Mouse (Mus musculus): ENCODE results near the gene Gjb4. TPM values are rescaled to one million over a fixed set of nuclear protein-coding genes. Genes with fewer than 3 reads are reported as not detected.

Gjb4 gene
- 0.08 and 0.09 TPM in 2 replicates for polyA plus RNA-seq (2012; rRNA removed)
- polyA plus RNA-seq (2014; fragmentation: Nextera tagmentation; extraction: Ambion mirVana): 0.14 and 0.25 TPM in 2 replicates

- TF ChIP-seq POLR2A (IDR thresholded peaks at IDR 0.05; ENCODE audit: borderline replicate concordance, extremely low read depth, insufficient read depth, insufficient read length): no peak
- H3K27ac ChIP-seq (replicated peaks; ENCODE audit: low read depth, low read length): no peak within 1 kb of the TSS
- no peak within 1 kb of the TSS for H3K4me2 ChIP-seq (replicated peaks; ENCODE audit: low read depth, low read length, severe bottlenecking)
- H3K4me3 ChIP-seq (replicated peaks; ENCODE audit: low read length): no peak within 1 kb of the TSS
- no peak within 1 kb of the TSS for H3K9ac ChIP-seq (ENCODE audit: low read depth, low read length, severe bottlenecking)
- no peaks in the 10 kb centered on the region for H3K36me3 ChIP-seq (ENCODE audit: control insufficient read depth, insufficient read depth, low read length)
- ATAC-seq (ENCODE audit: low FRiP score, low read depth) (no peak), DNase-seq (ENCODE audit: low spot score) (no peak)
- H3K4me1 ChIP-seq (ENCODE audit: control insufficient read depth, insufficient read depth, low read length): peaks cover 12% of the 10 kb centered on the region; the same call in 1 of the 2 replicates
- H3K9me3 ChIP-seq (ENCODE audit: control insufficient read depth, low read length): no peaks in the 10 kb centered on the region
- WGBS: 57% methylated on average over 8 of the region's 8 CpGs
- H3K27me3 ChIP-seq (ENCODE audit: control insufficient read depth, insufficient read depth, low read length): no peaks in the 10 kb centered on the region
These were observed at the start of gene Gjb4 for GRCm38 (mm10) chr4:127353951-127354438. Gene Gjb4 (minus strand): TSS chr4:127354081.

GRCm38 (mm10) chr4:127402614-127403013, 48.7 kb upstream of the Gjb4 start:
- DNase-seq (ENCODE audit: low spot score): no peak
- no peak overlapping the region for H3K4me3 ChIP-seq (replicated peaks; ENCODE audit: low read length)
- 59% methylated on average over 3 of the region's 3 CpGs for WGBS

GRCm38 (mm10) chr4:127402166-127402565, 48.3 kb upstream of the Gjb4 start:
- Histone ChIP-seq H3K36me3 (ENCODE audit: control insufficient read depth, insufficient read depth, low read length) (no peaks in the 10 kb centered on the region), H3K27me3 (ENCODE audit: control insufficient read depth, insufficient read depth, low read length) (no peaks in the 10 kb centered on the region), H3K4me2 (replicated peaks; ENCODE audit: low read depth, low read length, severe bottlenecking) (no peak overlapping the region), H3K27ac (replicated peaks; ENCODE audit: low read depth, low read length) (no peak overlapping the region), H3K4me1 (ENCODE audit: control insufficient read depth, insufficient read depth, low read length) (no peaks in the 10 kb centered on the region), H3K4me3 (replicated peaks; ENCODE audit: low read length) (no peak overlapping the region), H3K9me3 (ENCODE audit: control insufficient read depth, low read length) (no peaks in the 10 kb centered on the region), H3K9ac (ENCODE audit: low read depth, low read length, severe bottlenecking) (no peak overlapping the region)
- no peak for DNase-seq (ENCODE audit: low spot score)
- no peak for TF ChIP-seq POLR2A (IDR thresholded peaks at IDR 0.05; ENCODE audit: borderline replicate concordance, extremely low read depth, insufficient read depth, insufficient read length)
- no peak for ATAC-seq (ENCODE audit: low FRiP score, low read depth)
- WGBS: 92% methylated on average over 4 of the region's 4 CpGs

More at GRCm38 (mm10) chr4:127402614-127403013, 48.7 kb upstream of the Gjb4 start:
- Histone ChIP-seq H3K27ac (replicated peaks; ENCODE audit: low read depth, low read length) (no peak overlapping the region), H3K36me3 (ENCODE audit: control insufficient read depth, insufficient read depth, low read length) (no peaks in the 10 kb centered on the region), H3K27me3 (ENCODE audit: control insufficient read depth, insufficient read depth, low read length) (no peaks in the 10 kb centered on the region), H3K9ac (ENCODE audit: low read depth, low read length, severe bottlenecking) (no peak overlapping the region), H3K4me1 (ENCODE audit: control insufficient read depth, insufficient read depth, low read length) (no peaks in the 10 kb centered on the region), H3K9me3 (ENCODE audit: control insufficient read depth, low read length) (no peaks in the 10 kb centered on the region), H3K4me2 (replicated peaks; ENCODE audit: low read depth, low read length, severe bottlenecking) (no peak overlapping the region)
- ATAC-seq (ENCODE audit: low FRiP score, low read depth): no peak
- no peak for TF ChIP-seq POLR2A (IDR thresholded peaks at IDR 0.05; ENCODE audit: borderline replicate concordance, extremely low read depth, insufficient read depth, insufficient read length)

- H3K4me2 ChIP-seq (replicated peaks; ENCODE audit: low read depth, low read length, severe bottlenecking): no peak overlapping the region
- no peaks in the 10 kb centered on the region for H3K4me1 ChIP-seq (ENCODE audit: control insufficient read depth, insufficient read depth, low read length)
- H3K4me3 ChIP-seq (replicated peaks; ENCODE audit: low read length): no peak overlapping the region
- no peaks in the 10 kb centered on the region for H3K27me3 ChIP-seq (ENCODE audit: control insufficient read depth, insufficient read depth, low read length)
- no peak for TF ChIP-seq POLR2A (IDR thresholded peaks at IDR 0.05; ENCODE audit: borderline replicate concordance, extremely low read depth, insufficient read depth, insufficient read length)
- ATAC-seq (ENCODE audit: low FRiP score, low read depth): no peak
- H3K9ac ChIP-seq (ENCODE audit: low read depth, low read length, severe bottlenecking): no peak overlapping the region
- no peak overlapping the region for H3K27ac ChIP-seq (replicated peaks; ENCODE audit: low read depth, low read length)
- no peaks in the 10 kb centered on the region for H3K9me3 ChIP-seq (ENCODE audit: control insufficient read depth, low read length)
- no peak for DNase-seq (ENCODE audit: low spot score)
- WGBS: 49% methylated on average over 11 of the region's 11 CpGs
- H3K36me3 ChIP-seq (ENCODE audit: control insufficient read depth, insufficient read depth, low read length): no peaks in the 10 kb centered on the region
These were observed 46.6 kb upstream of the Gjb4 start for GRCm38 (mm10) chr4:127400165-127401145.

- Histone ChIP-seq H3K27me3 (ENCODE audit: control insufficient read depth, insufficient read depth, low read length) (no peaks in the 10 kb centered on the region), H3K4me1 (ENCODE audit: control insufficient read depth, insufficient read depth, low read length) (no peaks in the 10 kb centered on the region), H3K4me3 (replicated peaks; ENCODE audit: low read length) (no peak overlapping the region), H3K27ac (replicated peaks; ENCODE audit: low read depth, low read length) (no peak overlapping the region), H3K9ac (ENCODE audit: low read depth, low read length, severe bottlenecking) (no peak overlapping the region), H3K36me3 (ENCODE audit: control insufficient read depth, insufficient read depth, low read length) (no peaks in the 10 kb centered on the region), H3K4me2 (replicated peaks; ENCODE audit: low read depth, low read length, severe bottlenecking) (no peak overlapping the region), H3K9me3 (ENCODE audit: control insufficient read depth, low read length) (0 out of 2 replicates have a peak, but pooled peaks cover 4% of the 10 kb centered on the region)
- 75% methylated on average over 4 of the region's 4 CpGs for WGBS
- TF ChIP-seq POLR2A (IDR thresholded peaks at IDR 0.05; ENCODE audit: borderline replicate concordance, extremely low read depth, insufficient read depth, insufficient read length): no peak
- ATAC-seq (ENCODE audit: low FRiP score, low read depth) (no peak), DNase-seq (ENCODE audit: low spot score) (no peak)
These were observed 41.7 kb upstream of the Gjb4 start for GRCm38 (mm10) chr4:127395591-127395990.

All from limb, embryonic 14.5 days (tissue).